Mouse (Mus musculus): ENCODE results near the gene Ccdc148. TPM values are rescaled to one million over a fixed set of nuclear protein-coding genes. Genes with fewer than 3 reads are reported as not detected.
A peak's percentile ranks its signal among the peaks of the same experiment; 100 is the strongest.

Ccdc148 gene
- total and polyA plus RNA-seq, 2 experiments from 2014 or later, result 5.3 to 6.9 TPM

DNA sequence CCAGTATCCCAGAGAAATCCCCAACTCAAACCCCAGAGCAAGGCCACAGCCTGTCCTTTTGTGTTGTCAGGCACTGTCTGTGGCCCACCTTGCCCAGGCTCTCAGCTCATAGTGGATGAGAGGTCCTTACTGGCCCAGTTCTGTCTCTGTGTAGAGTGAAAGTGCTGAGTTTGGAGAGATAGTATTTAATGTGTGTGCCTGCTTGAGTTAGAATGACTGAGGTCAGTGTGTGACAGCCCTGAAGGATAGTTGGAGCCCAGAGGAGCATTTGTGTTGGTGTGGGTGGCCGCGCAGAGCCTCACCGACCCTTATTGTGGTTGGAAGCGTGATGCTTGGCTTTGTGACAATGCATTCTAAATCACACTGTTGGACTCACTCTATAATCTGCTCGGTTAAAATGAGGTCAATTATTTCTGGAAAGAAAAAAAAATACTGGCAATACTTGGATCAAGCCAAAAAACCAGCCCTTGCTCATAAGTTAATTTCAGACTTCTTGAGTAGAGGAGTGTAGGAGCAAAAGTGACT lies 29.2 kb upstream of the Ccdc148 start:
- H3K4me3 ChIP-seq (ENCODE audit: low read depth, low read length), result no peak overlapping the region
- no peak overlapping the region for H3K9ac ChIP-seq
- 59% methylated on average over 5 of the region's 5 CpGs for WGBS
- no peak overlapping the region for H3K4me2 ChIP-seq (ENCODE audit: low read depth)
- no peaks in the 10 kb centered on the region for H3K27me3 ChIP-seq (ENCODE audit: insufficient read depth, low read length)
- H3K27ac ChIP-seq (ENCODE audit: low read depth, low read length), result no peak overlapping the region
- peaks cover 4% of the 10 kb centered on the region for H3K36me3 ChIP-seq (ENCODE audit: insufficient read depth)
- H3K9me3 ChIP-seq (ENCODE audit: low read length), result no peaks in the 10 kb centered on the region
- no peak for DNase-seq
- no peak for ATAC-seq
- no peaks in the 10 kb centered on the region for H3K4me1 ChIP-seq (ENCODE audit: insufficient read depth)
- TF ChIP-seq CTCF (IDR thresholded peaks at IDR 0.05; ENCODE audit: low read depth), result no peak

DNA sequence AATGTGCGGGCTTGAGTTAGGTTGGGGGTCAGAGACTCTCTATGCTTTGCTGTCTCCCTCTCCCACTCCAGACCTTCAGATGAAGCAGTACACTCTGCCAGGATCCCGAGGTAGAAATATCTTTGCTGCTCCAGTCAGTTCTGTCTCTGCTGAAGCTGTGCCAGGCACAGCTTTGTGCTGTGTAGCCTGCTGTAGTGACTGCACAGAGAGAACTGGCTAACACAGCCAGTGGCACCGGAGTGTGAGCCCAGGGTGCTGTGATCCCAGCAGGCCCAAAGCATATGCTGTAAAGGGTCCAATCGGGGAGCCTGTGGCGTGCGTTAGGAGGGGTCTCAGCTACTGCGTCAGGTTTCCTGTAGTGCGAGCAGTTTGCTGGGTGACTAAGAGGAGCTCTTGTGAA lies 27.8 kb upstream of the Ccdc148 start:
- no peak for DNase-seq
- Histone ChIP-seq H3K4me3 (ENCODE audit: low read depth, low read length) (no peak overlapping the region), H3K9ac (no peak overlapping the region), H3K27me3 (ENCODE audit: insufficient read depth, low read length) (no peaks in the 10 kb centered on the region), H3K36me3 (ENCODE audit: insufficient read depth) (peaks cover 4% of the 10 kb centered on the region), H3K9me3 (ENCODE audit: low read length) (no peaks in the 10 kb centered on the region), H3K27ac (ENCODE audit: low read depth, low read length) (no peak overlapping the region), H3K4me1 (ENCODE audit: insufficient read depth) (no peaks in the 10 kb centered on the region), H3K4me2 (ENCODE audit: low read depth) (no peak overlapping the region)
- TF ChIP-seq CTCF (IDR thresholded peaks at IDR 0.05; ENCODE audit: low read depth), result no peak
- WGBS, result 78% methylated on average over 8 of the region's 8 CpGs
- ATAC-seq, result peak; percentile 42; the same call in 1 of the 2 replicates

DNA sequence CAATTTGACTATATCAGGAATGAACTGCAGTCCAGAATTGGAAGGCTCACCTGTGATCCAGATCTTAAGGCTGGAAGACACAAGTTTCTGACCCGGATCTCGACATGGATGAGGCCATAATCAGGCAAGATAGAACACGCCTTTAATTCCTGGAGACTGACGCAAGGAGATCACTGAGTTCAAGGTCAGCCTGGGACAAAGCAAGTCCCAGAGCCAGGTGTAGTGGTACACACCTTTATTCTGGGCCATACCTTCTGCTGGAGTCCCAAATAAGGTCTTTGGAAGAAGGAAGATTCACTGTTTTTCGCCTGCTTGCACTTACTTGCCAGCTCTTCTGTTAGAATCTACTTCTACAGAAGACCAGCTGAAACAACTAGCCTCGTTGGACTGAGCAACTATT lies 26.5 kb upstream of the Ccdc148 start:
- H3K36me3 ChIP-seq (ENCODE audit: insufficient read depth), result peaks cover 4% of the 10 kb centered on the region
- no peak for TF ChIP-seq CTCF (IDR thresholded peaks at IDR 0.05; ENCODE audit: low read depth)
- no peak overlapping the region for H3K4me3 ChIP-seq (ENCODE audit: low read depth, low read length)
- no peak overlapping the region for H3K4me2 ChIP-seq (ENCODE audit: low read depth)
- WGBS, result 95% methylated on average over 6 of the region's 6 CpGs
- H3K27ac ChIP-seq (ENCODE audit: low read depth, low read length), result no peak overlapping the region
- no peaks in the 10 kb centered on the region for H3K4me1 ChIP-seq (ENCODE audit: insufficient read depth)
- ATAC-seq (no peak), DNase-seq (no peak)
- H3K27me3 ChIP-seq (ENCODE audit: insufficient read depth, low read length), result no peaks in the 10 kb centered on the region
- H3K9ac ChIP-seq, result no peak overlapping the region
- H3K9me3 ChIP-seq (ENCODE audit: low read length), result no peaks in the 10 kb centered on the region

DNA sequence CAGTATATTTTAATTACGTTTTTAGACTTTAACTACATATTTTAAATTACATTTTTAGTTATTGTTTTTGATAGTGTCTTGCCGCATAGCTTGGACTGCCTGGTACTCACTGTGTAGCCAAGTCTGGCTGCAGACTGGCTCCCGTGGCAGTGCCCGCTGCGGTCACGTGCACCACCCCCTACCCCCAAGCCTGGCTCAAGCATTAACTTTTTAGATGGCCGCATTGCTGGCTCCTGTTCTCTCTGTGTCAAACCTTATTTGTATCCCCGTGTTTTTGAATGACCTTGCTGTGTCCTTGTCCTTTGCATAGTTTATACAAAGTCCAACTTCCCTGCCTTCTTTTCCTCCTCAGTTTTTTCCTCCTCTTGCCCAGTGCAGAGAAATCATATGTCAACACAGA lies 25.6 kb upstream of the Ccdc148 start:
- Histone ChIP-seq H3K9me3 (ENCODE audit: low read length) (no peaks in the 10 kb centered on the region), H3K27ac (ENCODE audit: low read depth, low read length) (no peak overlapping the region), H3K9ac (no peak overlapping the region), H3K4me3 (ENCODE audit: low read depth, low read length) (no peak overlapping the region), H3K27me3 (ENCODE audit: insufficient read depth, low read length) (no peaks in the 10 kb centered on the region), H3K4me1 (ENCODE audit: insufficient read depth) (no peaks in the 10 kb centered on the region), H3K4me2 (ENCODE audit: low read depth) (no peak overlapping the region), H3K36me3 (ENCODE audit: insufficient read depth) (peaks cover 4% of the 10 kb centered on the region)
- WGBS, result 95% methylated on average over 8 of the region's 8 CpGs
- DNase-seq, result no peak
- no peak for ATAC-seq
- no peak for TF ChIP-seq CTCF (IDR thresholded peaks at IDR 0.05; ENCODE audit: low read depth)

DNA sequence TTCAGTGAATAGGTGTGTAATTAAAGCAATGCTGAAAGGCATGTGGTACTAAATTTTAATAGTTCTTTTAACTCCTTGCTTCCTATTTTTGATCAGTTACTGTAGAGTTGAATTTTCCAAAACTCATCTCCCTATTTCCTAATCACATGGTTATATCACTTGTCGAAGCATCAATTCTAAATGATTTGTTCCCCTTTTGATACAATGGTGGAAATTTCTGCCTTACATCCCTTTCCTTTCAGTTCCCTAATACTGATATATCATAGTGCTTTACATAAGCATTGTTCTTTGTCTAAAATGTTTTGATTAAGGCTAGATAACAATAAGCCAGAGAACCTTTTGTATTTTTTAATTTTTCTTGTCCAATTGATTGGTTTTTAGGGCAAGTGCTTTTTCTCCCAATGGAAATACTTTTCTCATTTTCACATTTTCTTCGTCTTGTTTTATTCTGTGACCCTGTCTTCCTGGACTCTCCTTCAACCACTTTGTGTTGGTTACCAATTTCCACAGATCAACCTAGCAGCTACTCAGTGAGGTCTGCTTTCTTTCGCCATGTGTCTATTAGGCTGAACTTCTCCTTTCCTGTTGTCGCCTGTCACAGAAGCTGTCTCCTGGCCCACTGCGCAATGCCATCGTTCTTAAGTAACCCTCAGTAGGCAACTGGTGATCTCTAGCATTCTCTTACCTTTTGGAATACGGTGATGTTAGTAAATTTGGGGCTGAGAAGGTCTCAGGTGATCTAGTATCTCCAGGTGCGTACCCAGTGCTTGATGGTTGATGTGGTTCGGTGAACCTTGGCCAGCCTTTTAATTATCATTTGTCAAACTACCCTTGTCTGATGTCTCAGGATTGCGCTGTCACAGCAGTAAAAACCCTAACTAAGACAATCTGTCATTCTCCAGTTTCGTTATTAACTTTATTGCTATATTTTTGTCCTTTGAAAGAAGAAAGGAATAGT lies 23.9 kb upstream of the Ccdc148 start:
- no peak for TF ChIP-seq CTCF (IDR thresholded peaks at IDR 0.05; ENCODE audit: low read depth)
- Histone ChIP-seq H3K4me1 (ENCODE audit: insufficient read depth) (no peaks in the 10 kb centered on the region), H3K27ac (ENCODE audit: low read depth, low read length) (no peak overlapping the region), H3K4me3 (ENCODE audit: low read depth, low read length) (no peak overlapping the region), H3K4me2 (ENCODE audit: low read depth) (no peak overlapping the region), H3K36me3 (ENCODE audit: insufficient read depth) (peaks cover 4% of the 10 kb centered on the region), H3K9ac (no peak overlapping the region), H3K27me3 (ENCODE audit: insufficient read depth, low read length) (no peaks in the 10 kb centered on the region), H3K9me3 (ENCODE audit: low read length) (no peaks in the 10 kb centered on the region)
- DNase-seq (no peak), ATAC-seq (no peak)
- WGBS, result 96% methylated on average over 11 of the region's 11 CpGs

DNA sequence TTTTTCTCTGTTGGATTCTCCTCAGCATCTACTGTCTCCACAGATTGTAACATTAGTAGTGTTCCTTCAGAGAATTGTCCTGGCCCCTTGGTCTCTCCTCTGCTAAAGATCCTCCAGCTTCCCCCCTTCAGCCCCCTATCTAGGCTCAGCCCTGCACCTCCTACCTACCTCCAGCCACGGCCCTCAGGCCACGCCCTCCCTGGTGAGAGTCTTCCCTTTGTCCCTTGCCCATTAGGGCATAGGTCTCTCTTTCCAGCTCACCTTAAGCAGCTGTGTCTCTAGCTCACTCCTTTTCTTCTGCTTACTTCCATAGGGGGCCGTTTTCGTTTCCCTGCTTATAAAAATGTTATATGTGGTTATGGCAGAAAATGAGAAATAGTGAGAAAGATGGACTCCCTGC lies 23.1 kb upstream of the Ccdc148 start:
- Histone ChIP-seq H3K4me1 (ENCODE audit: insufficient read depth) (0 out of 2 replicates have a peak, but pooled peaks cover 4% of the 10 kb centered on the region), H3K4me2 (ENCODE audit: low read depth) (no peak overlapping the region), H3K9ac (no peak overlapping the region), H3K4me3 (ENCODE audit: low read depth, low read length) (no peak overlapping the region), H3K27ac (ENCODE audit: low read depth, low read length) (no peak overlapping the region), H3K36me3 (ENCODE audit: insufficient read depth) (peaks cover 4% of the 10 kb centered on the region), H3K9me3 (ENCODE audit: low read length) (no peaks in the 10 kb centered on the region), H3K27me3 (ENCODE audit: insufficient read depth, low read length) (no peaks in the 10 kb centered on the region)
- WGBS, result 88% methylated on average over 4 of the region's 4 CpGs
- ATAC-seq (no peak), DNase-seq (no peak)
- TF ChIP-seq CTCF (IDR thresholded peaks at IDR 0.05; ENCODE audit: low read depth), result no peak

Data from forebrain, postnatal 0 days (tissue).